Mouse (Mus musculus): ENCODE results near the gene Tmem59. TPM values are rescaled to one million over a fixed set of nuclear protein-coding genes. Genes with fewer than 3 reads are reported as not detected.

Gene Tmem59
- total and polyA plus RNA-seq, 3 experiments: 50.7 to 71.8 (median 68.5) TPM

- no peak overlapping the region for H3K4me3 ChIP-seq (replicated peaks in 1 of 3; ENCODE audit: low read depth in 2 of 3, low read length in 2 of 3, poor library complexity in 1 of 3)
- dilution Hi-C loops (cut with MboI; ENCODE audit: extremely low pct_ligation_motif_present, extremely low pct_unique_long_range_greater_than_20kb, low sequenced_read_pairs): no loop called here
- H3K79me2 ChIP-seq (replicated peaks; ENCODE audit: control insufficient read depth, extremely low read depth, insufficient read depth, poor library complexity, severe bottlenecking): no peaks in the 10 kb centered on the region
- H3K27ac ChIP-seq (ENCODE audit: insufficient read depth, low read depth): no peak overlapping the region
- no peak overlapping the region for H3K9ac ChIP-seq (ENCODE audit: insufficient read depth, low read depth)
- H3K9me3 ChIP-seq (replicated peaks; ENCODE audit: low read length): no peaks in the 10 kb centered on the region
- in situ Hi-C loops (cut with MboI; ENCODE audit: low pct_ligation_motif_present, low pct_unique_long_range_greater_than_20kb, low sequenced_read_pairs): no loop called here
- H3K27me3 ChIP-seq (replicated peaks): no peaks in the 10 kb centered on the region
- H3K4me1 ChIP-seq (ENCODE audit: control insufficient read depth in 1 of 2, insufficient read depth in 2 of 2): peaks cover 8 to 12% of the 10 kb centered on the region in 2 experiments
- no peak overlapping the region for H3K4me2 ChIP-seq (ENCODE audit: insufficient read depth, low read depth, poor library complexity, severe bottlenecking)
- TF ChIP-seq HCFC1 (IDR thresholded peaks at IDR 0.05; ENCODE audit: low read depth, low read length): no peak
- TF ChIP-seq MAX (IDR thresholded peaks at IDR 0.05; ENCODE audit: low read length): no peak
- no peak for TF ChIP-seq ELF1 (IDR thresholded peaks at IDR 0.05; ENCODE audit: low read depth, low read length)
- TF ChIP-seq PAX5 (IDR thresholded peaks at IDR 0.05; ENCODE audit: low read length): no peak
- TF ChIP-seq TCF12 (IDR thresholded peaks at IDR 0.05; ENCODE audit: low read depth, low read length): no peak
- no peak for TF ChIP-seq TBP (conservative IDR thresholded peaks at IDR 0.05; ENCODE audit: low read depth, low read length)
- TF ChIP-seq MAZ (IDR thresholded peaks at IDR 0.05; ENCODE audit: low read depth, low read length): no peak
- TF ChIP-seq KAT2A (IDR thresholded peaks at IDR 0.05; ENCODE audit: insufficient replicate concordance, low read length): no peak
- no peak for TF ChIP-seq RCOR1 (conservative IDR thresholded peaks at IDR 0.05; ENCODE audit: low read depth, low read length)
- no peak for TF ChIP-seq ZMIZ1 (IDR thresholded peaks at IDR 0.05; ENCODE audit: low read depth, low read length)
- TF ChIP-seq CHD1 (IDR thresholded peaks at IDR 0.05; ENCODE audit: low read depth, low read length): no peak
- TF ChIP-seq ZKSCAN1 (IDR thresholded peaks at IDR 0.05; ENCODE audit: borderline replicate concordance, low read depth, low read length): no peak
- TF ChIP-seq ETS1 (conservative IDR thresholded peaks at IDR 0.05; ENCODE audit: low read depth, low read length): no peak
- no peak for TF ChIP-seq POLR2A (IDR thresholded peaks at IDR 0.05; ENCODE audit: low read depth, low read length)
- TF ChIP-seq MXI1 (IDR thresholded peaks at IDR 0.05; ENCODE audit: low read depth, low read length): no peak
- no peak for TF ChIP-seq MEF2A (IDR thresholded peaks at IDR 0.05; ENCODE audit: borderline replicate concordance, low read depth, low read length)
- TF ChIP-seq RAD21 (IDR thresholded peaks at IDR 0.05; ENCODE audit: low read depth, low read length): no peak
- TF ChIP-seq MYC (IDR thresholded peaks at IDR 0.05; ENCODE audit: low read depth, low read length): no peak
- TF ChIP-seq JUND (conservative IDR thresholded peaks at IDR 0.05; ENCODE audit: low read depth, low read length): no peak
- peaks cover 11 to 40% of the 10 kb centered on the region in 2 experiments for H3K36me3 ChIP-seq (replicated peaks in 1 of 2; ENCODE audit: control insufficient read depth in 1 of 2, insufficient read depth in 1 of 2, low read length in 1 of 2)
- no peak for DNase-seq (ENCODE audit: extremely low read depth)
These were observed 33.3 kb downstream of the Tmem59 start for GRCm38 (mm10) chr4:107211465-107211864.

DNA sequence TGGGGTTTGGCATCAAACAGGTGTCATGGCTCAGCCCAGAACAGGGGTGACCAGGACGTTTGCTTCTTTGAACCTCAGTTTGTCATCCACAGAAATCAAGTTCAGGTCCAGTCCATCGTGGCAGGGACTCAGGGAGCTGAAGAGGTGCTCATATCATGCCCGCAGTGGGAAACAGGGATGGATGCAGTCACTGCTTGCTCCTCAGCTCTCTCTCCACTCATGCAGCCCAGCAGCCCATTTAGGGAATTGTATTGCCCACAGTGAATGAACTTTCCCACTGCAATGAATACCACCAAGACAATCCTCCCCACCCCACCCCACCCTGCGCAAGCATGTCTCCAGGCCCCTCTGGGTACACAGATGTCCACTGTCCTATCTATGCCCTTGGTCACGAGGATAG is 33.7 kb downstream of the Tmem59 start:
- no peak for DNase-seq (ENCODE audit: extremely low read depth)
- Histone ChIP-seq H3K4me3 (replicated peaks in 1 of 3; ENCODE audit: low read depth in 2 of 3, low read length in 2 of 3, poor library complexity in 1 of 3) (no peak overlapping the region), H3K4me2 (ENCODE audit: insufficient read depth, low read depth, poor library complexity, severe bottlenecking) (no peak overlapping the region), H3K9me3 (replicated peaks; ENCODE audit: low read length) (no peaks in the 10 kb centered on the region), H3K27me3 (replicated peaks) (no peaks in the 10 kb centered on the region), H3K27ac (ENCODE audit: insufficient read depth, low read depth) (no peak overlapping the region), H3K4me1 (ENCODE audit: control insufficient read depth in 1 of 2, insufficient read depth in 2 of 2) (peaks cover 8 to 12% of the 10 kb centered on the region in 2 experiments), H3K36me3 (replicated peaks in 1 of 2; ENCODE audit: control insufficient read depth in 1 of 2, insufficient read depth in 1 of 2, low read length in 1 of 2) (peaks cover 11 to 35% of the 10 kb centered on the region in 2 experiments), H3K9ac (ENCODE audit: insufficient read depth, low read depth) (no peak overlapping the region), H3K79me2 (replicated peaks; ENCODE audit: control insufficient read depth, extremely low read depth, insufficient read depth, poor library complexity, severe bottlenecking) (no peaks in the 10 kb centered on the region)
- TF ChIP-seq UBTF (IDR thresholded peaks at IDR 0.05; ENCODE audit: low read depth, low read length) (no peak), SMC3 (IDR thresholded peaks at IDR 0.05; ENCODE audit: low read depth, low read length) (no peak), MEF2A (IDR thresholded peaks at IDR 0.05; ENCODE audit: borderline replicate concordance, low read depth, low read length) (no peak), IRF4 (IDR thresholded peaks at IDR 0.05; ENCODE audit: low read depth, low read length) (no peak), RCOR1 (conservative IDR thresholded peaks at IDR 0.05; ENCODE audit: low read depth, low read length) (no peak), JUN (IDR thresholded peaks at IDR 0.05; ENCODE audit: insufficient read depth, low read depth, low read length) (no peak), USF2 (conservative IDR thresholded peaks at IDR 0.05; ENCODE audit: low read depth, low read length) (no peak), NRF1 (IDR thresholded peaks at IDR 0.05; ENCODE audit: low read depth, low read length) (no peak)
- dilution Hi-C loops (cut with MboI; ENCODE audit: extremely low pct_ligation_motif_present, extremely low pct_unique_long_range_greater_than_20kb, low sequenced_read_pairs): no loop called here
- in situ Hi-C loops (cut with MboI; ENCODE audit: low pct_ligation_motif_present, low pct_unique_long_range_greater_than_20kb, low sequenced_read_pairs): no loop called here
